In the genomic region with DNA sequence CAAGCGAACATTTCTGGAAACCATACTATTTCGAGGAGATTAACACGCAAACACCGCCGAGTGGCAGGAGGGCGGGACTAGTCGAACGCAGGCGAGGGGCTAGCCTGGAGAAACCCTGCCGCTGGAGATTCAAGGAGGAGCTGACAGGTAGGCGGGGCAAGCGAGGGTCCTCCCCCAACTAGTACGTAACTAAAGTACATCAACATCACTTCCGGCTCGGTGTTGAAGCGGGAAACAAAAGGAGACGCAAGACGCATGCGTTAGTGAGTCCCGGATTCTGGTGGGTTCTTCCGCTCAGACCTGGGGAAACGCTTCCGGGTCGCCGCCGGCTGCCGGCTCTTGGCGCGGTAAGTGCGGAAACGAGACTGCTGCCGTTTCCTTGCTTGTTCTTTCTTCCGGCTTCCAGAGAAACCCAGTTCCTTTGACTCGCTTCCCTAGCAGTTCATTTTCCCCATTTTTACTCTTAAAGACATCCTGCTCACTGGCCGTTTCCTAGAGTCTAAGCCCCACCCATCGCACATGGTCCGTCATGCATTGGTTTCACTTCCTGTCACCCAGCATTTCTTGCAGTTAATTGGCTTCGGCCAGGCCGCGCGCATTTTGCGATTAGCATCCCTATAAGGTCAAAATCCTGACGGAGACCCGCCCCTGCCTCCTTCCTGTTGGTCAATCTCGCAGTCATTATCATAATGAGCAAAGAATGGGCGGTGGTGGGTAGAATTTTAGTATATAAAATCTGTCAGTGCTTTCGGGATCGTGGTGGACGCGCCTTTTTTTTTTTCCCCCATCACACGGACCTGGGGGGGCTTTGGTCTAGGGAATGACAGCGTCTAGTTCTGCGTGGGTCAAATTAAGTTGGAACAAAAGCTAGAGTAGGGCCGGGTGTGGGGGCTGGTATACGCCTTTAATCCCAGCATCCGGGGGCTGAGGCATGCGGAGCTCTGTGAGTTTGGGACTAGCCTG, we compare ENCODE assay signal across 2 mouse cellular contexts.
TF ChIP-seq lines count a peak whose summit lies in the region.

No protein-coding gene starts in this region.

TF ChIP-seq in C2C12, 6 proteins besides CTCF, POLR2A, EP300 and RAD21:
- TF ChIP-seq MAX (IDR thresholded peaks at IDR 0.05) (peak; percentile 95), MYOG (IDR thresholded peaks at IDR 0.05; ENCODE audit: control insufficient read depth, extremely low read depth, insufficient read length) (no peak), USF1 (IDR thresholded peaks at IDR 0.05; ENCODE audit: low read depth) (peak; percentile 37)

TF ChIP-seq in myocyte, 11 proteins besides CTCF, POLR2A, EP300 and RAD21:
- TF ChIP-seq USF1 (IDR thresholded peaks at IDR 0.05; ENCODE audit: low read depth) (peak; percentile 53), MYOG (IDR thresholded peaks at IDR 0.05; ENCODE audit: control insufficient read depth in 1 of 3, insufficient read depth in 1 of 3, insufficient read length in 2 of 3, low read depth in 2 of 3) (no peak), E2F4 (IDR thresholded peaks at IDR 0.05; ENCODE audit: insufficient read depth) (peak; percentile 85), POLR2AphosphoS2 (IDR thresholded peaks at IDR 0.05; ENCODE audit: insufficient read length, low read depth) (peak; percentile 76), REST (IDR thresholded peaks at IDR 0.05; ENCODE audit: insufficient read depth, insufficient read length) (no peak), TCF3 (IDR thresholded peaks at IDR 0.05; ENCODE audit: insufficient read length, low read depth) (no peak), SRF (IDR thresholded peaks at IDR 0.05; ENCODE audit: control insufficient read depth, insufficient read length, low read depth) (peak; percentile 97), MAX (IDR thresholded peaks at IDR 0.05; ENCODE audit: low read depth) (peak; percentile 66), TCF12 (IDR thresholded peaks at IDR 0.05; ENCODE audit: insufficient read depth, poor library complexity, severe bottlenecking) (no peak), CEBPB (IDR thresholded peaks at IDR 0.05; ENCODE audit: insufficient read depth, poor library complexity, severe bottlenecking) (no peak), MYOD1 (IDR thresholded peaks at IDR 0.05; ENCODE audit: control insufficient read depth in 1 of 3, insufficient read length in 2 of 3, low read depth in 2 of 3) (no peak)
